ENCODE assay signal across 28 mouse cellular contexts in the genomic region with DNA sequence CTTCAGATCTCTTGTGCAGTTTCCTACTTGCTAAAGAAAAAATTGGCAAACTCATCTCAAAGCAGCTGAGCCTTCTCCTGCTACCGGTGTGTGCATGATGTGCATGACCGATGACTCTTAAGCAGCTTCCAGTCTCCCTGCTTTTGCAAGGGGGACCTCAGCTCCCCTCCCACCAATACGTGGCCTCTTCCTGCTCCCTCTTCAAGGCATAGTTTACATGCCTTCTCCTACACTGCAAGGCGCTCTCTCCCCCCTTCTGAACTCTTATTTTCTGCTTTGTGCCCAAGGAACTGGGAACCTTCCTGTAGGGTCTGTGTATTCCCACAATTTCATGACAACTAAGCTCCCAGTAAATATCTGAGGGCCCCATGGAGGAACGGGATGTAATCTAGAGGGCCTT. TPM values are rescaled to one million over a fixed set of nuclear protein-coding genes. Genes with fewer than 3 reads are reported as not detected.
DNase-seq lines count a peak whose midpoint lies in the region; ATAC-seq lines count a peak whose summit lies in the region.
"Had no signal": no experiment of that assay in that cellular context is flagged by ENCODE, and none has a peak within 500 bp of the region (broad histone marks: within the 10 kb centered on the region; RNA-seq: fewer than 3 reads in every experiment).

No protein-coding gene starts in this region.

- no peaks in the 10 kb centered on the region for H3K9me3 ChIP-seq in heart, embryonic 10.5 days
- H3K9me3 ChIP-seq in midbrain, embryonic 12.5 days: no peaks in the 10 kb centered on the region
- no peaks in the 10 kb centered on the region for H3K9me3 ChIP-seq in midbrain, embryonic 15.5 days
- no peaks in the 10 kb centered on the region for H3K9me3 ChIP-seq in embryonic facial prominence, embryonic 10.5 days
- no peaks in the 10 kb centered on the region for H3K9me3 ChIP-seq in limb, embryonic 13.5 days
- no peaks in the 10 kb centered on the region for H3K9me3 ChIP-seq in hindbrain, embryonic 10.5 days
- H3K9me3 ChIP-seq: embryonic facial prominence, embryonic 13.5 days; heart, embryonic 13.5 days; hindbrain, embryonic 12.5 days; hindbrain, embryonic 15.5 days had no signal

- peaks cover 5% of the 10 kb centered on the region; the same call in 1 of the 2 replicates for H3K4me1 ChIP-seq in heart, embryonic 10.5 days
- peaks cover 23% of the 10 kb centered on the region for H3K4me1 ChIP-seq in midbrain, embryonic 12.5 days
- H3K4me1 ChIP-seq in midbrain, embryonic 15.5 days: peaks cover 11% of the 10 kb centered on the region
- H3K4me1 ChIP-seq in embryonic facial prominence, embryonic 10.5 days: peaks cover 19% of the 10 kb centered on the region
- H3K4me1 ChIP-seq in limb, embryonic 13.5 days: peaks cover 8% of the 10 kb centered on the region; the same call in 1 of the 2 replicates
- peaks cover 14% of the 10 kb centered on the region; the same call in 1 of the 2 replicates for H3K4me1 ChIP-seq in hindbrain, embryonic 10.5 days (replicated peaks)
- H3K4me1 ChIP-seq: heart, embryonic 13.5 days; hindbrain, embryonic 15.5 days had no signal

- H3K27ac ChIP-seq in heart, embryonic 10.5 days: no peak overlapping the region
- peak overlapping the region; percentile 46 for H3K27ac ChIP-seq in midbrain, embryonic 12.5 days (replicated peaks)
- H3K27ac ChIP-seq in midbrain, embryonic 15.5 days: no peak overlapping the region
- H3K27ac ChIP-seq in embryonic facial prominence, embryonic 10.5 days (replicated peaks): no peak overlapping the region
- no peak overlapping the region for H3K27ac ChIP-seq in limb, embryonic 13.5 days
- H3K27ac ChIP-seq in hindbrain, embryonic 10.5 days: no peak overlapping the region
- H3K27ac ChIP-seq: embryonic facial prominence, embryonic 13.5 days; gastrocnemius, adult 2 months; heart, embryonic 13.5 days; hindbrain, embryonic 12.5 days; hindbrain, embryonic 15.5 days had no signal

- H3K4me2 ChIP-seq in midbrain, embryonic 12.5 days (replicated peaks): peak overlapping the region; percentile 26; the same call in 1 of the 2 replicates
- no peak overlapping the region for H3K4me2 ChIP-seq in midbrain, embryonic 15.5 days
- 0 out of 2 replicates have a peak overlapping the region, but pooled peaks have one; percentile 11 for H3K4me2 ChIP-seq in limb, embryonic 13.5 days (replicated peaks)
- H3K4me2 ChIP-seq: embryonic facial prominence, embryonic 13.5 days; heart, embryonic 13.5 days; hindbrain, embryonic 12.5 days; hindbrain, embryonic 15.5 days had no signal

- peak; percentile 81 for DNase-seq in heart, adult 11 months
- no peak for DNase-seq in heart, embryonic 10.5 days (ENCODE audit: low spot score)
- peak; percentile 26 for DNase-seq in embryonic facial prominence, embryonic 10.5 days (ENCODE audit: low spot score)
- no peak for DNase-seq in hindbrain, embryonic 10.5 days (ENCODE audit: low spot score)
- DNase-seq: adrenal gland, postnatal 10 days; adrenal gland, postnatal 36 days; cerebellum, adult 11 months; cerebellum, adult 2 months; cerebellum, adult 9-11 months; cerebellum, postnatal 25 days; gastrocnemius, adult 2 months; gastrocnemius, postnatal 14 days; heart, adult 18-20 months; heart, postnatal 14 days; heart, postnatal 4 days had no signal

- 18% methylated on average over 5 of the region's 5 CpGs for WGBS in heart, embryonic 10.5 days
- 3% methylated on average over 5 of the region's 5 CpGs for WGBS in midbrain, embryonic 12.5 days
- WGBS in midbrain, embryonic 15.5 days: 12% methylated on average over 5 of the region's 5 CpGs
- 11% methylated on average over 5 of the region's 5 CpGs for WGBS in embryonic facial prominence, embryonic 10.5 days
- WGBS in limb, embryonic 13.5 days: 10% methylated on average over 5 of the region's 5 CpGs
- 11% methylated on average over 5 of the region's 5 CpGs for WGBS in hindbrain, embryonic 10.5 days

- H3K9ac ChIP-seq in midbrain, embryonic 12.5 days (replicated peaks): peak overlapping the region; percentile 41; the same call in 1 of the 2 replicates
- no peak overlapping the region for H3K9ac ChIP-seq in midbrain, embryonic 15.5 days
- no peak overlapping the region for H3K9ac ChIP-seq in limb, embryonic 13.5 days
- H3K9ac ChIP-seq: embryonic facial prominence, embryonic 13.5 days; heart, embryonic 13.5 days; hindbrain, embryonic 12.5 days; hindbrain, embryonic 15.5 days had no signal

- ATAC-seq in midbrain, embryonic 12.5 days (ENCODE audit: low FRiP score, low read depth): no peak
- ATAC-seq in midbrain, embryonic 15.5 days (replicated peaks): no peak
- ATAC-seq in limb, embryonic 13.5 days (ENCODE audit: low FRiP score, low read depth): no peak
- ATAC-seq: activated CD4-positive, CD25-positive, alpha-beta regulatory T cell, adult 4 months; forebrain, embryonic 16.5 days; intestine, postnatal 0 days had no signal

- H3K4me3 ChIP-seq in heart, embryonic 10.5 days: no peak overlapping the region
- H3K4me3 ChIP-seq in midbrain, embryonic 12.5 days: no peak overlapping the region
- no peak overlapping the region for H3K4me3 ChIP-seq in midbrain, embryonic 15.5 days
- H3K4me3 ChIP-seq in embryonic facial prominence, embryonic 10.5 days: no peak overlapping the region
- H3K4me3 ChIP-seq in limb, embryonic 13.5 days: no peak overlapping the region
- H3K4me3 ChIP-seq in hindbrain, embryonic 10.5 days: no peak overlapping the region
- H3K4me3 ChIP-seq: embryonic facial prominence, embryonic 13.5 days; erythroblast, embryonic 14.5 days; gastrocnemius, adult 2 months; heart, embryonic 13.5 days; hindbrain, embryonic 12.5 days; hindbrain, embryonic 15.5 days had no signal

- no peaks in the 10 kb centered on the region for H3K36me3 ChIP-seq in heart, embryonic 10.5 days
- no peaks in the 10 kb centered on the region for H3K36me3 ChIP-seq in midbrain, embryonic 12.5 days
- no peaks in the 10 kb centered on the region for H3K36me3 ChIP-seq in midbrain, embryonic 15.5 days (replicated peaks)
- H3K36me3 ChIP-seq in embryonic facial prominence, embryonic 10.5 days (replicated peaks): no peaks in the 10 kb centered on the region
- H3K36me3 ChIP-seq in limb, embryonic 13.5 days: no peaks in the 10 kb centered on the region
- no peaks in the 10 kb centered on the region for H3K36me3 ChIP-seq in hindbrain, embryonic 10.5 days
- H3K36me3 ChIP-seq: embryonic facial prominence, embryonic 13.5 days; heart, embryonic 13.5 days; hindbrain, embryonic 12.5 days; hindbrain, embryonic 15.5 days had no signal

- H3K27me3 ChIP-seq in heart, embryonic 10.5 days (ENCODE audit: insufficient read depth, poor library complexity, severe bottlenecking): peaks cover 65% of the 10 kb centered on the region
- peaks cover 75% of the 10 kb centered on the region for H3K27me3 ChIP-seq in midbrain, embryonic 12.5 days
- peaks cover 50% of the 10 kb centered on the region for H3K27me3 ChIP-seq in midbrain, embryonic 15.5 days (replicated peaks)
- H3K27me3 ChIP-seq in embryonic facial prominence, embryonic 10.5 days (replicated peaks; ENCODE audit: low read depth, poor library complexity, severe bottlenecking): peaks cover 80% of the 10 kb centered on the region
- peaks cover 62% of the 10 kb centered on the region for H3K27me3 ChIP-seq in limb, embryonic 13.5 days
- H3K27me3 ChIP-seq in hindbrain, embryonic 10.5 days (ENCODE audit: insufficient read depth, poor library complexity, severe bottlenecking): peaks cover 97% of the 10 kb centered on the region

RNA-seq across cellular contexts. Expression of gene Dbx1, which starts 40.0 kb away (rescaled TPM):
- polyA plus RNA-seq in heart, embryonic 10.5 days (2016; fragmentation: Nextera tagmentation; extraction: Ambion mirVana): 0.06 TPM in 1 of 2 replicates, not detected in the other
- 176 and 184 TPM in 2 replicates for polyA plus RNA-seq in midbrain, embryonic 12.5 days (2016; fragmentation: Nextera tagmentation; extraction: Ambion mirVana)
- polyA plus RNA-seq in midbrain, embryonic 15.5 days (2015; fragmentation: Nextera tagmentation; extraction: Ambion mirVana): 23.2 and 31.7 TPM in 2 replicates
- polyA plus RNA-seq in embryonic facial prominence, embryonic 10.5 days (2016; fragmentation: Nextera tagmentation; extraction: Ambion mirVana): 5.1 and 22.0 TPM in 2 replicates
- 1.9 and 2.4 TPM in 2 replicates for polyA plus RNA-seq in limb, embryonic 13.5 days (2015; fragmentation: Nextera tagmentation; extraction: Ambion mirVana)
- 42.0 and 72.1 TPM in 2 replicates for polyA plus RNA-seq in hindbrain, embryonic 10.5 days (2016; fragmentation: Nextera tagmentation; extraction: Ambion mirVana)
- polyA plus RNA-seq: activated CD4-positive, CD25-positive, alpha-beta regulatory T cell, adult 4 months; cerebellum, adult 2 months; erythroblast, embryonic 14.5 days; heart, embryonic 13.5 days; heart, embryonic 16.5 days; intestine, embryonic 14.5 days; intestine, postnatal 0 days had no signal

Comparison
In these comparisons a context has a peak if more than half of its experiments do, and no peak if none do; other contexts are left out.
1. DNase-seq: peak in heart, adult 11 months (single experiment) and embryonic facial prominence, embryonic 10.5 days (single experiment); none in heart, embryonic 10.5 days (single experiment) and hindbrain, embryonic 10.5 days (single experiment).